Mouse (Mus musculus): ENCODE data around the gene Nxph3. TPM values are rescaled to one million over a fixed set of nuclear protein-coding genes. Genes with fewer than 3 reads are reported as not detected.

The Nxph3 gene
- polyA plus RNA-seq, 2 experiments = 0.08 TPM; not detected in 1

- H3K4me3 ChIP-seq (ENCODE audit: insufficient read depth in 1 of 2, low read depth in 2 of 2, low read length in 2 of 2) = no peak overlapping the region
- H3K27ac ChIP-seq = no peak overlapping the region
- 24% methylated on average over 18 of the region's 18 CpGs for WGBS (ENCODE audit: insufficient replicate concordance)
- DNase-seq (ENCODE audit: low read depth in 3 of 3, low spot score in 3 of 3) (no peak), ATAC-seq (ENCODE audit: insufficient read depth) (no peak)
- H3K36me3 ChIP-seq (replicated peaks; ENCODE audit: control insufficient read depth, insufficient read depth, low read depth) = no peaks in the 10 kb centered on the region
- TF ChIP-seq CTCF (IDR thresholded peaks at IDR 0.05; ENCODE audit: low read depth) (no peak), EP300 (IDR thresholded peaks at IDR 0.05; ENCODE audit: low read depth) (no peak)
- H3K27me3 ChIP-seq (ENCODE audit: control insufficient read depth, insufficient read depth, low read length) = no peaks in the 10 kb centered on the region
- no peaks in the 10 kb centered on the region for H3K4me1 ChIP-seq (replicated peaks; ENCODE audit: control insufficient read depth in 2 of 2, insufficient read depth in 2 of 2, low read length in 1 of 2)
- no peak overlapping the region for H3K9ac ChIP-seq (replicated peaks)
- no peak overlapping the region for H3K4me2 ChIP-seq (ENCODE audit: low read depth)
- no peaks in the 10 kb centered on the region for H3K9me3 ChIP-seq (ENCODE audit: control insufficient read depth, low read length)
These were observed 26.4 kb upstream of the Nxph3 start for GRCm38 (mm10) chr11:95540637-95541385.

GRCm38 (mm10) chr11:95538378-95539104 is 24.2 kb upstream of the Nxph3 start:
- 65% methylated on average over 15 of the region's 15 CpGs for WGBS (ENCODE audit: insufficient replicate concordance)
- no peak for ATAC-seq (ENCODE audit: insufficient read depth)
- no peaks in the 10 kb centered on the region for H3K27me3 ChIP-seq (ENCODE audit: control insufficient read depth, insufficient read depth, low read length)

GRCm38 (mm10) chr11:95533484-95534160 is 19.3 kb upstream of the Nxph3 start:
- no peak overlapping the region for H3K4me3 ChIP-seq (ENCODE audit: insufficient read depth in 1 of 2, low read depth in 2 of 2, low read length in 2 of 2)
- no peaks in the 10 kb centered on the region for H3K36me3 ChIP-seq (replicated peaks; ENCODE audit: control insufficient read depth, insufficient read depth, low read depth)
- WGBS (ENCODE audit: insufficient replicate concordance) = 17% methylated on average over 24 of the region's 24 CpGs
- no peak for ATAC-seq (ENCODE audit: insufficient read depth)
- no peaks in the 10 kb centered on the region for H3K9me3 ChIP-seq (ENCODE audit: control insufficient read depth, low read length)
- H3K4me1 ChIP-seq (replicated peaks; ENCODE audit: control insufficient read depth in 2 of 2, insufficient read depth in 2 of 2, low read length in 1 of 2) = no peaks in the 10 kb centered on the region
- H3K27me3 ChIP-seq (ENCODE audit: control insufficient read depth, insufficient read depth, low read length) = no peaks in the 10 kb centered on the region
- H3K4me2 ChIP-seq (ENCODE audit: low read depth) = no peak overlapping the region
- no peak overlapping the region for H3K9ac ChIP-seq (replicated peaks)
- DNase-seq (ENCODE audit: low read depth in 3 of 3, low spot score in 3 of 3) = peak; percentile 17 to 32 (median 28)
- H3K27ac ChIP-seq = no peak overlapping the region
- TF ChIP-seq CTCF (IDR thresholded peaks at IDR 0.05; ENCODE audit: low read depth) (peak; percentile 98), EP300 (IDR thresholded peaks at IDR 0.05; ENCODE audit: low read depth) (no peak)

More at GRCm38 (mm10) chr11:95538378-95539104, 24.2 kb upstream of the Nxph3 start:
- Histone ChIP-seq H3K4me2 (ENCODE audit: low read depth) (no peak overlapping the region), H3K36me3 (replicated peaks; ENCODE audit: control insufficient read depth, insufficient read depth, low read depth) (no peaks in the 10 kb centered on the region), H3K9ac (replicated peaks) (no peak overlapping the region), H3K9me3 (ENCODE audit: control insufficient read depth, low read length) (no peaks in the 10 kb centered on the region), H3K4me3 (ENCODE audit: insufficient read depth in 1 of 2, low read depth in 2 of 2, low read length in 2 of 2) (no peak overlapping the region), H3K27ac (no peak overlapping the region), H3K4me1 (replicated peaks; ENCODE audit: control insufficient read depth in 2 of 2, insufficient read depth in 2 of 2, low read length in 1 of 2) (no peaks in the 10 kb centered on the region)
- DNase-seq (ENCODE audit: low read depth in 3 of 3, low spot score in 3 of 3) = no peak
- no peak for TF ChIP-seq CTCF (IDR thresholded peaks at IDR 0.05; ENCODE audit: low read depth)
- no peak for TF ChIP-seq EP300 (IDR thresholded peaks at IDR 0.05; ENCODE audit: low read depth)

- no peaks in the 10 kb centered on the region for H3K9me3 ChIP-seq (ENCODE audit: control insufficient read depth, low read length)
- H3K9ac ChIP-seq (replicated peaks) = no peak overlapping the region
- no peaks in the 10 kb centered on the region for H3K27me3 ChIP-seq (ENCODE audit: control insufficient read depth, insufficient read depth, low read length)
- no peaks in the 10 kb centered on the region for H3K36me3 ChIP-seq (replicated peaks; ENCODE audit: control insufficient read depth, insufficient read depth, low read depth)
- DNase-seq (ENCODE audit: low read depth in 3 of 3, low spot score in 3 of 3) = no peak
- 55% methylated on average over 13 of the region's 13 CpGs for WGBS (ENCODE audit: insufficient replicate concordance)
- H3K4me1 ChIP-seq (replicated peaks; ENCODE audit: control insufficient read depth in 2 of 2, insufficient read depth in 2 of 2, low read length in 1 of 2) = no peaks in the 10 kb centered on the region
- no peak overlapping the region for H3K4me3 ChIP-seq (ENCODE audit: insufficient read depth in 1 of 2, low read depth in 2 of 2, low read length in 2 of 2)
- TF ChIP-seq EP300 (IDR thresholded peaks at IDR 0.05; ENCODE audit: low read depth) = no peak
- TF ChIP-seq CTCF (IDR thresholded peaks at IDR 0.05; ENCODE audit: low read depth) = no peak
- no peak overlapping the region for H3K4me2 ChIP-seq (ENCODE audit: low read depth)
- H3K27ac ChIP-seq = no peak overlapping the region
- ATAC-seq (ENCODE audit: insufficient read depth) = no peak
These were observed 18.1 kb upstream of the Nxph3 start for GRCm38 (mm10) chr11:95532353-95533072.

Data from liver, embryonic 14.5 days (tissue).